Mouse (Mus musculus) hindbrain, postnatal 0 days (tissue): ENCODE data around the gene Lck. TPM values are rescaled to one million over a fixed set of nuclear protein-coding genes. Genes with fewer than 3 reads are reported as not detected.
A peak's percentile ranks its signal among the peaks of the same experiment; 100 is the strongest.

Experiments used
- ATAC-seq: fragments of 200-750 bp; cut with Nextera tagmentation; 2 replicates; pipeline ENCODE4 v1.8.0; 2017; ENCODE audit warnings: mild to moderate bottlenecking, moderate TSS enrichment, moderate library complexity
- DNase-seq: peaks from one replicate; pipeline ENCODE4 v3.0.0-alpha.2; 2015; ENCODE audit warnings: low spot score
- H3K27ac ChIP-seq: fragments of 300-500 bp; sonication (generic); 2 replicates; pipeline ENCODE4 v1.5.1; 2014; ENCODE audit warnings: mild to moderate bottlenecking
- H3K27me3 ChIP-seq: fragments of 300-500 bp; sonication (generic); 2 replicates; pipeline ENCODE4 v1.6.1; 2014; ENCODE audit warnings: low read length, mixed read lengths; ENCODE audit not compliant: insufficient read depth
- H3K36me3 ChIP-seq: fragments of 300-500 bp; sonication (generic); 2 replicates; pipeline ENCODE4 v1.6.1; 2014; ENCODE audit warnings: low read length, mixed read lengths; ENCODE audit not compliant: insufficient read depth
- H3K4me1 ChIP-seq: fragments of 300-500 bp; sonication (generic); 2 replicates; pipeline ENCODE4 v1.6.1; 2014; ENCODE audit warnings: antibody characterized with exemption, low read length, mixed read lengths; ENCODE audit not compliant: insufficient read depth
- H3K4me2 ChIP-seq: fragments of 300-500 bp; sonication (generic); 2 replicates; pipeline ENCODE4 v1.6.1; 2014; ENCODE audit warnings: low read depth, mild to moderate bottlenecking, low read length, moderate library complexity, mixed read lengths
- H3K4me3 ChIP-seq: fragments of 300-500 bp; sonication (generic); 2 replicates; pipeline ENCODE4 v1.5.1; 2014; ENCODE audit warnings: low read length
- H3K9ac ChIP-seq: fragments of 300-500 bp; sonication (generic); replicated peaks from 2 replicates; pipeline ENCODE4 v1.6.1; 2014; ENCODE audit warnings: mild to moderate bottlenecking, low read length, moderate library complexity, mixed read lengths
- H3K9me3 ChIP-seq: fragments of 300-500 bp; sonication (generic); 2 replicates; pipeline ENCODE4 v1.6.1; 2016; ENCODE audit warnings: low read length, mixed read lengths
- CTCF ChIP-seq: IDR thresholded peaks from 2 replicates; pipeline ENCODE4 v1.5.1; 2016; ENCODE audit warnings: antibody characterized with exemption, control low read depth, low read depth
- WGBS: fragments of 180-500 bp; shearing (Covaris S2); extraction: QIAGEN DNeasy Blood & Tissue Kit; methylation state at CpG from one replicate; pipeline ENCODE4 v1.1.7; 2014; 5-methylcytosine and 5-hydroxymethylcytosine counted together
- polyA plus RNA-seq: library from polyadenylated mRNA; unstranded; fragments of >200 nt; fragmentation: Nextera tagmentation; extraction: Ambion mirVana; gene quantifications from 2 replicates; pipeline ENCODE4 v1.2.1, GENCODE M21; 2015
- total RNA-seq: library from RNA; depleted of rRNA; stranded (reverse); fragments of >200 nt; gene quantifications from 2 replicates; pipeline ENCODE4 v1.2.3, GENCODE M21; 2014

The Lck gene
- total and polyA plus RNA-seq, 2 experiments from 2014 or later: 12.2 to 12.5 TPM

- Histone ChIP-seq H3K4me1 (no peaks in the 10 kb centered on the region), H3K27ac (no peak overlapping the region), H3K4me2 (no peak overlapping the region), H3K9ac (no peak overlapping the region), H3K27me3 (no peaks in the 10 kb centered on the region), H3K9me3 (no peaks in the 10 kb centered on the region), H3K4me3 (no peak overlapping the region), H3K36me3 (no peaks in the 10 kb centered on the region)
- no peak for TF ChIP-seq CTCF
- DNase-seq (no peak), ATAC-seq (no peak)
- 96% methylated on average over 7 of the region's 7 CpGs for whole genome bisulfite sequencing
Observed at GRCm38 (mm10) chr4:129568366-129568765, 5.1 kb downstream of the Lck start.

- H3K36me3 ChIP-seq: no peaks in the 10 kb centered on the region
Observed at GRCm38 (mm10) chr4:129565139-129565538, 8.3 kb downstream of the Lck start.

DNA sequence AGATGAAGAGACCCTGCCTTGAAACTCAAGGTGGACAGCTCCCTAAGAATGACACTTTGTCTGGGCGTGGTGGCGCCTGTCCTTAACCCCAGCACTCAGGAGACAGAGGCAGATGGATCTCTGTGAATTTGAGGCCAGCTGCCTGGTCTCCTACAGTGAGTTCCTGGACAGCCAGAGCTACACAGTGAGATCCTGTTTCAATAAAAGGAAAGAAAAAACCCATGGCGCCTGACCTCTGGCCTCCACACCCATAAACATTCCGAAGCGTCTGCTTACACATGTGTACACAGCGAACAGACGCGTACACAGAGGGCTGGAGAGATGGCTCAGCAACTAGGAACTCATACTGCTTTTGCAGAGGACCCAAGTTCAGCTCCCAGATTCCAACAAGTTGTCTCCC is 9.7 kb downstream of the Lck start:
- no peak for TF ChIP-seq CTCF
- H3K4me1 ChIP-seq: no peaks in the 10 kb centered on the region
- no peak overlapping the region for H3K4me2 ChIP-seq
- no peaks in the 10 kb centered on the region for H3K27me3 ChIP-seq
- H3K27ac ChIP-seq: no peak overlapping the region
- no peaks in the 10 kb centered on the region for H3K9me3 ChIP-seq
- H3K9ac ChIP-seq: no peak overlapping the region
- DNase-seq: no peak
- no peaks in the 10 kb centered on the region for H3K36me3 ChIP-seq
- WGBS: 70% methylated on average over 8 of the region's 8 CpGs
- no peak overlapping the region for H3K4me3 ChIP-seq
- no peak for ATAC-seq

More at GRCm38 (mm10) chr4:129565139-129565538, 8.3 kb downstream of the Lck start:
- no peaks in the 10 kb centered on the region for H3K27me3 ChIP-seq
- no peak overlapping the region for H3K4me3 ChIP-seq
- no peak overlapping the region for H3K4me2 ChIP-seq
- 85% methylated on average over 6 of the region's 6 CpGs for WGBS
- no peak overlapping the region for H3K9ac ChIP-seq
- ATAC-seq (no peak), DNase-seq (no peak)
- no peaks in the 10 kb centered on the region for H3K4me1 ChIP-seq
- no peak overlapping the region for H3K27ac ChIP-seq
- no peaks in the 10 kb centered on the region for H3K9me3 ChIP-seq
- no peak for TF ChIP-seq CTCF

DNA sequence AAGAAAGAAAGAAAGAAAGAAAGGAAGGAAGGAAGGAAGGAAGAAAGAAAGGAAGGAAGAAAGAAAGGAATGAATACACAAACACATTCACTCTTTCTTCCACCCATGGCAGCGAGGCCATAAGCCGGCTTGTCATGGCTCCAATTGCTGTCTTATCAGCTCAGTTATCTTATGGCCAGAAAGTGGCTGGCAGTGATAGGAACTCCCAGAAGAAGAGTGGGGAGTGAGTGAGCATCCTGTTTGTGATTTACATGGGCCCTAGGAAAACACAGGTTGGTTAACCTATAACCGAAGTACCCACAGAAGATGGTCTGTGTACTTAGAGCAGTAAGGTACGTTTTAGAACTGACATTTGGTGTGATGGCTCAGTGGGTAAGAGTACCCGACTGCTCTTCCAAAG is 12.3 kb downstream of the Lck start:
- DNase-seq: no peak
- H3K9ac ChIP-seq: no peak overlapping the region
- no peak for TF ChIP-seq CTCF

DNA sequence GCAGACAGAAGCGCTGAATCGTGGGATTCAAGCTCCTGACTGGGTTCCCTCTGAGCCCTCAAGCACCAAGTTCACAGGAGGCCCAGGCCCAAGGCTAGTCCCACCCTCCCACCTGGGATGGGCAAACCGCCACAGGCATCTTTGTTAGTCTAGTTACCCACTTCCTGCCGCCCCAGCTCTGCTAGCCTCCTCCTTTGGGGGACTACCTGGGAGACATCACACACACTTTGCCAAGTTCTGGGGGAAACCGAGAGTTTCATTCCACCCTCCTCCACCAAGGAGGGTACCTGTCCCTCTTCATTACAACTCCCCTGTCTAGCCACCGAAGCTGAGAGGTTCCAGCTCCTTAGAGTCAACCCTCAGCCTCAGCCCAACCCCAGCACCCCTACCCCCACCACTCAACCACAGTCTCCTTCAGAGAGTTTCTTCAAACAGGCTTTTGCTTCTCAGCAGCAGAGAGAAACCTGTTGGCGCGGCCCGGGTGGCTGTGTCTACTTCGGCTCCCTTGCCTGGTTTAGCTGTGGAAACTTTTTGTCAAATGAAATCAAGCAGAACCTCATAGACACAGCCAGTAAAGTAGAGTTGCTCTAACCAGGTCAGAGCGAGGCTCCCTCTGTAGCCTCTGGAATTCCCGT is 15.0 kb downstream of the Lck start:
- WGBS: 89% methylated on average over 12 of the region's 12 CpGs
- H3K27me3 ChIP-seq: no peaks in the 10 kb centered on the region
- no peak for TF ChIP-seq CTCF
- H3K4me2 ChIP-seq: no peak overlapping the region
- H3K4me1 ChIP-seq: 0 out of 2 replicates have a peak, but pooled peaks cover 14% of the 10 kb centered on the region
- no peak for ATAC-seq
- H3K9ac ChIP-seq: no peak overlapping the region
- DNase-seq: no peak
- no peak overlapping the region for H3K27ac ChIP-seq
- H3K36me3 ChIP-seq: no peaks in the 10 kb centered on the region
- H3K4me3 ChIP-seq: no peak overlapping the region
- no peaks in the 10 kb centered on the region for H3K9me3 ChIP-seq

More for the DNA sequence above, 12.3 kb downstream of the Lck start:
- Histone ChIP-seq H3K4me3 (no peak overlapping the region), H3K27me3 (no peaks in the 10 kb centered on the region), H3K4me1 (no peaks in the 10 kb centered on the region), H3K36me3 (no peaks in the 10 kb centered on the region), H3K27ac (no peak overlapping the region), H3K4me2 (no peak overlapping the region), H3K9me3 (no peaks in the 10 kb centered on the region)
- 93% methylated on average over 5 of the region's 5 CpGs for WGBS
- no peak for ATAC-seq

GRCm38 (mm10) chr4:129557256-129557808 is 16.1 kb downstream of the Lck start:
- DNase-seq (no peak), ATAC-seq (0 out of 2 replicates have a peak, but pooled peaks have one; percentile 15)
- Histone ChIP-seq H3K4me1 (0 out of 2 replicates have a peak, but pooled peaks cover 14% of the 10 kb centered on the region), H3K27me3 (no peaks in the 10 kb centered on the region), H3K4me3 (peak overlapping the region; percentile 41; the same call in 1 of the 2 replicates), H3K36me3 (no peaks in the 10 kb centered on the region), H3K4me2 (peak overlapping the region; percentile 88; the same call in 1 of the 2 replicates), H3K9ac (no peak overlapping the region), H3K27ac (peak overlapping the region; percentile 82), H3K9me3 (no peaks in the 10 kb centered on the region)
- WGBS: 85% methylated on average over 9 of the region's 9 CpGs
- TF ChIP-seq CTCF: no peak
